10 mouse cellular contexts compared by ENCODE assay signal in the genomic region with DNA sequence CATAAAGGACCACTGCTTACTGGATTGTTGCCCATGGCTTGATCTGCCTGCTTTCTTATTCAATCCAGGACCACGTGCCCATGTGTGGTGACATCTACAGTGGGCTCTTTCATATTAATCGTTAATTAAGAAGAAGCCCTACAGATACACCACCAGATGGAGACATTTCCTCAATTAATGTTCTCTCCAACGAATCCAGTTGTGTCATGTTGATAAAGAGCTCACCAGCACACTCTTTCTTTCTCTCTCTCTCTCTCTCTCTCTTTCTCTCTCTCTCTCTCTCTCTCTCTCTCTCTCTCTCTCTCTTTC. TPM values are rescaled to one million over a fixed set of nuclear protein-coding genes. Genes with fewer than 3 reads are reported as not detected.
DNase-seq lines count a peak whose midpoint lies in the region; ATAC-seq and TF ChIP-seq lines count a peak whose summit lies in the region.
"Had no signal": no experiment of that assay in that cellular context is flagged by ENCODE, and none has a peak within 500 bp of the region (broad histone marks: within the 10 kb centered on the region; RNA-seq: fewer than 3 reads in every experiment).

No protein-coding gene starts in this region.

- H3K4me1 ChIP-seq in kidney, postnatal 0 days (replicated peaks; ENCODE audit: insufficient read depth, low read length): no peaks in the 10 kb centered on the region
- H3K4me1 ChIP-seq in kidney, embryonic 14.5 days (ENCODE audit: control insufficient read depth, insufficient read depth, low read length): no peaks in the 10 kb centered on the region
- H3K4me1 ChIP-seq in G1E (ENCODE audit: insufficient read depth, low read depth, low read length): no peaks in the 10 kb centered on the region
- H3K4me1 ChIP-seq in hindbrain, embryonic 14.5 days (replicated peaks; ENCODE audit: control insufficient read depth, insufficient read depth, low read length): peaks cover 16% of the 10 kb centered on the region; the same call in 1 of the 2 replicates
- peaks cover 10% of the 10 kb centered on the region; the same call in 1 of the 2 replicates for H3K4me1 ChIP-seq in midbrain, postnatal 0 days (ENCODE audit: insufficient read depth, low read length)

- no peak overlapping the region for H3K9ac ChIP-seq in kidney, postnatal 0 days (ENCODE audit: low read depth, low read length)
- H3K9ac ChIP-seq in kidney, embryonic 14.5 days (ENCODE audit: low read depth, low read length): no peak overlapping the region
- no peak overlapping the region for H3K9ac ChIP-seq in hindbrain, embryonic 14.5 days
- H3K9ac ChIP-seq in midbrain, postnatal 0 days (replicated peaks; ENCODE audit: low read length, poor library complexity, severe bottlenecking): peak overlapping the region; percentile 26

- H3K4me3 ChIP-seq in kidney, postnatal 0 days (replicated peaks; ENCODE audit: low read depth, low read length): no peak overlapping the region
- no peak overlapping the region for H3K4me3 ChIP-seq in kidney, embryonic 14.5 days (ENCODE audit: low read length)
- H3K4me3 ChIP-seq in G1E (ENCODE audit: low read depth, low read length): no peak overlapping the region
- no peak overlapping the region for H3K4me3 ChIP-seq in hindbrain, embryonic 14.5 days (replicated peaks; ENCODE audit: low read length)
- H3K4me3 ChIP-seq in midbrain, postnatal 0 days (ENCODE audit: low read depth, low read length): peak overlapping the region; percentile 19; the same call in 1 of the 2 replicates

- no peak for ATAC-seq in kidney, postnatal 0 days (replicated peaks; ENCODE audit: low FRiP score, low read depth)
- ATAC-seq in kidney, embryonic 14.5 days (ENCODE audit: low FRiP score, low TSS enrichment): no peak
- no peak for ATAC-seq in G1E (ENCODE audit: extremely low read depth, insufficient number of reproducible peaks, low FRiP score, poor library complexity, severe bottlenecking)
- ATAC-seq in hindbrain, embryonic 14.5 days (ENCODE audit: low FRiP score): peak; percentile 81
- ATAC-seq in midbrain, postnatal 0 days (ENCODE audit: low FRiP score): peak; percentile 92

- H3K4me2 ChIP-seq in kidney, postnatal 0 days (ENCODE audit: low read length): no peak overlapping the region
- H3K4me2 ChIP-seq in kidney, embryonic 14.5 days (replicated peaks; ENCODE audit: low read depth, low read length): no peak overlapping the region
- H3K4me2 ChIP-seq in hindbrain, embryonic 14.5 days (replicated peaks): peak overlapping the region; percentile 31
- H3K4me2 ChIP-seq in midbrain, postnatal 0 days (ENCODE audit: low read depth, low read length, poor library complexity, severe bottlenecking): peak overlapping the region; percentile 45

- H3K27ac ChIP-seq in kidney, postnatal 0 days: no peak overlapping the region
- H3K27ac ChIP-seq in kidney, embryonic 14.5 days (ENCODE audit: low read depth, low read length): no peak overlapping the region
- H3K27ac ChIP-seq in hindbrain, embryonic 14.5 days: no peak overlapping the region
- H3K27ac ChIP-seq in midbrain, postnatal 0 days (ENCODE audit: low read depth, low read length): peak overlapping the region; percentile 76

- H3K27me3 ChIP-seq in kidney, postnatal 0 days (ENCODE audit: insufficient read depth, low read length): no peaks in the 10 kb centered on the region
- no peaks in the 10 kb centered on the region for H3K27me3 ChIP-seq in kidney, embryonic 14.5 days (ENCODE audit: control insufficient read depth, insufficient read depth, low read length)
- peaks cover 2% of the 10 kb centered on the region; the same call in 1 of the 2 replicates for H3K27me3 ChIP-seq in G1E (ENCODE audit: insufficient read depth, low read length)
- H3K27me3 ChIP-seq in hindbrain, embryonic 14.5 days (ENCODE audit: control insufficient read depth, insufficient read depth, low read length): no peaks in the 10 kb centered on the region
- H3K27me3 ChIP-seq in midbrain, postnatal 0 days (ENCODE audit: insufficient read depth, low read length): no peaks in the 10 kb centered on the region

- no peaks in the 10 kb centered on the region for H3K9me3 ChIP-seq in kidney, postnatal 0 days (replicated peaks; ENCODE audit: low read length)
- no peaks in the 10 kb centered on the region for H3K9me3 ChIP-seq in kidney, embryonic 14.5 days (ENCODE audit: control insufficient read depth, low read length)
- no peaks in the 10 kb centered on the region for H3K9me3 ChIP-seq in G1E (replicated peaks)
- H3K9me3 ChIP-seq in hindbrain, embryonic 14.5 days (ENCODE audit: control insufficient read depth, low read length): no peaks in the 10 kb centered on the region
- H3K9me3 ChIP-seq in midbrain, postnatal 0 days (ENCODE audit: low read length): no peaks in the 10 kb centered on the region

- TF ChIP-seq CTCF in kidney, postnatal 0 days (IDR thresholded peaks at IDR 0.05; ENCODE audit: low read depth): peak; percentile 74
- no peak for TF ChIP-seq CTCF in G1E (IDR thresholded peaks at IDR 0.05; ENCODE audit: low read depth, low read length)
- TF ChIP-seq CTCF in midbrain, postnatal 0 days (IDR thresholded peaks at IDR 0.05): peak; percentile 82

- WGBS in kidney, postnatal 0 days: 0% methylated on average over 3 of the region's 3 CpGs
- 3% methylated on average over 3 of the region's 3 CpGs for WGBS in kidney, embryonic 14.5 days
- 1% methylated on average over 3 of the region's 3 CpGs for WGBS in hindbrain, embryonic 14.5 days
- WGBS in midbrain, postnatal 0 days: 0% methylated on average over 3 of the region's 3 CpGs

- H3K36me3 ChIP-seq in kidney, postnatal 0 days (ENCODE audit: insufficient read depth, low read length): no peaks in the 10 kb centered on the region
- no peaks in the 10 kb centered on the region for H3K36me3 ChIP-seq in kidney, embryonic 14.5 days (ENCODE audit: control insufficient read depth, insufficient read depth, low read length)
- H3K36me3 ChIP-seq in G1E (replicated peaks): no peaks in the 10 kb centered on the region
- H3K36me3 ChIP-seq in hindbrain, embryonic 14.5 days (replicated peaks; ENCODE audit: control insufficient read depth, insufficient read depth): no peaks in the 10 kb centered on the region
- H3K36me3 ChIP-seq in midbrain, postnatal 0 days (ENCODE audit: insufficient read depth, low read length): no peaks in the 10 kb centered on the region

- peak; percentile 91 for DNase-seq in kidney, postnatal 0 days (ENCODE audit: low spot score)
- peak; percentile 35 for DNase-seq in G1E (ENCODE audit: low spot score)
- peak; percentile 9 to 24 for DNase-seq in cerebellum, postnatal 25 days
- peak; percentile 84 for DNase-seq in hindbrain, embryonic 14.5 days (ENCODE audit: low spot score)
- peak; percentile 95 for DNase-seq in midbrain, postnatal 0 days (ENCODE audit: low spot score)
- DNase-seq in gastrocnemius, postnatal 25 days: no peak
- no peak for DNase-seq in urinary bladder, postnatal 4 days (ENCODE audit: low spot score in 2 of 2)

RNA-seq across cellular contexts. Expression of a gene that starts 17.9 kb away (rescaled TPM):
- polyA plus RNA-seq in kidney, postnatal 0 days (2015; fragmentation: Nextera tagmentation; extraction: Ambion mirVana): not detected in 2 replicates
- polyA plus RNA-seq in kidney, embryonic 14.5 days (2014; fragmentation: Nextera tagmentation; extraction: Ambion mirVana): not detected in 2 replicates
- total RNA-seq in G1E (2014; fragmentation: Nextera tagmentation) (not detected in 2 replicates), G1E (2017) (0.12 and 0.33 TPM in 2 replicates)
- polyA plus RNA-seq in G1E (2012): not detected in 2 replicates
- polyA plus RNA-seq in hindbrain, embryonic 14.5 days (2014; fragmentation: Nextera tagmentation; extraction: Ambion mirVana): 0.04 and 0.13 TPM in 2 replicates
- total RNA-seq in midbrain, postnatal 0 days (2014; rRNA removed): 0.19 TPM in 1 of 2 replicates, not detected in the other
- polyA plus RNA-seq in midbrain, postnatal 0 days (2015; fragmentation: Nextera tagmentation; extraction: Ambion mirVana): not detected in 2 replicates
- not detected for total RNA-seq in gastrocnemius, postnatal 25 days (2021)
- polyA plus RNA-seq: small intestine, adult 2 months had no signal

RNA-seq across cellular contexts. Expression of a gene that starts 53.0 kb away (rescaled TPM):
- polyA plus RNA-seq in kidney, postnatal 0 days (2015; fragmentation: Nextera tagmentation; extraction: Ambion mirVana): not detected in 2 replicates
- not detected in 2 replicates for polyA plus RNA-seq in kidney, embryonic 14.5 days (2014; fragmentation: Nextera tagmentation; extraction: Ambion mirVana)
- total RNA-seq in G1E (2014; fragmentation: Nextera tagmentation) (not detected in 2 replicates), G1E (2017) (not detected in 2 replicates)
- polyA plus RNA-seq in G1E (2012): not detected in 2 replicates
- 0.24 TPM in 1 of 2 replicates, not detected in the other for polyA plus RNA-seq in hindbrain, embryonic 14.5 days (2014; fragmentation: Nextera tagmentation; extraction: Ambion mirVana)
- not detected in 2 replicates for total RNA-seq in midbrain, postnatal 0 days (2014; rRNA removed)
- polyA plus RNA-seq in midbrain, postnatal 0 days (2015; fragmentation: Nextera tagmentation; extraction: Ambion mirVana): not detected in 2 replicates
- not detected for total RNA-seq in gastrocnemius, postnatal 25 days (2021)
- polyA plus RNA-seq: frontal cortex, adult 2 months; small intestine, adult 2 months had no signal

Comparison
In these comparisons a context has a peak if more than half of its experiments do, and no peak if none do; other contexts are left out.
1. ATAC-seq: peak in hindbrain, embryonic 14.5 days (single experiment) and midbrain, postnatal 0 days (single experiment); none in kidney, postnatal 0 days (single experiment), kidney, embryonic 14.5 days (single experiment) and G1E (single experiment).
2. DNase-seq: peak in kidney, postnatal 0 days (single experiment), G1E (single experiment), cerebellum, postnatal 25 days (2 of 2), hindbrain, embryonic 14.5 days (single experiment) and midbrain, postnatal 0 days (single experiment); none in gastrocnemius, postnatal 25 days (single experiment) and urinary bladder, postnatal 4 days (0 of 2).
3. H3K4me2 ChIP-seq: peak in hindbrain, embryonic 14.5 days (single experiment) and midbrain, postnatal 0 days (single experiment); none in kidney, postnatal 0 days (single experiment) and kidney, embryonic 14.5 days (single experiment).